Mouse (Mus musculus) liver, embryonic 11.5 days (tissue): ENCODE results near the gene U90926. TPM values are rescaled to one million over a fixed set of nuclear protein-coding genes. Genes with fewer than 3 reads are reported as not detected.

ENCODE experiments used
- ATAC-seq: fragments of 200-750 bp; cut with Nextera tagmentation; replicated peaks from 2 replicates; pipeline ENCODE4 v1.8.0; 2017; ENCODE audit warnings: moderate number of reproducible peaks, mild to moderate bottlenecking, moderate TSS enrichment, moderate library complexity; ENCODE audit not compliant: low FRiP score
- DNase-seq: peaks from one replicate; pipeline ENCODE4 v3.0.0-alpha.2; 2017; ENCODE audit warnings: low spot score
- H3K27ac ChIP-seq: fragments of 300-500 bp; sonication (generic); 2 replicates; pipeline ENCODE4 v1.5.1; 2014; ENCODE audit warnings: mild to moderate bottlenecking, low read depth, low read length, control low read depth
- H3K27me3 ChIP-seq: fragments of 300-500 bp; sonication (generic); replicated peaks from 2 replicates; pipeline ENCODE4 v1.6.1; 2014; ENCODE audit warnings: low read length, mixed read lengths; ENCODE audit not compliant: control insufficient read depth, insufficient read depth
- H3K36me3 ChIP-seq: fragments of 300-500 bp; sonication (generic); 2 replicates; pipeline ENCODE4 v1.6.1; 2014; ENCODE audit warnings: mild to moderate bottlenecking, low read length, moderate library complexity, mixed read lengths; ENCODE audit not compliant: control insufficient read depth, insufficient read depth
- H3K4me1 ChIP-seq: fragments of 300-500 bp; sonication (generic); replicated peaks from 2 replicates; pipeline ENCODE4 v1.6.1; 2014; ENCODE audit warnings: low read length, mixed read lengths; ENCODE audit not compliant: control insufficient read depth, insufficient read depth
- H3K4me2 ChIP-seq: fragments of 300-500 bp; sonication (generic); 2 replicates; pipeline ENCODE4 v1.6.1; 2014; ENCODE audit warnings: mild to moderate bottlenecking, control low read depth, moderate library complexity
- H3K4me3 ChIP-seq: fragments of 300-500 bp; sonication (generic); 2 replicates; pipeline ENCODE4 v1.5.1; 2014; ENCODE audit warnings: low read depth, low read length, control low read depth
- H3K9ac ChIP-seq: fragments of 300-500 bp; sonication (generic); 2 replicates; pipeline ENCODE4 v1.6.1; 2014; ENCODE audit warnings: low read depth, low read length, control low read depth
- H3K9me3 ChIP-seq: fragments of 300-500 bp; sonication (generic); 2 replicates; pipeline ENCODE4 v1.6.1; 2016; ENCODE audit warnings: low read length, inconsistent platforms, mixed read lengths; ENCODE audit not compliant: control insufficient read depth
- WGBS: fragments of 180-500 bp; shearing (Covaris S2); extraction: QIAGEN DNeasy Blood & Tissue Kit; methylation state at CpG from one replicate; pipeline ENCODE4 v1.1.7; 2014; 5-methylcytosine and 5-hydroxymethylcytosine counted together
- polyA plus RNA-seq: library from polyadenylated mRNA; unstranded; fragments of >200 nt; fragmentation: Nextera tagmentation; extraction: Ambion mirVana; gene quantifications from 2 replicates; pipeline ENCODE4 v1.2.1, GENCODE M21; 2014

Gene U90926
- polyA plus RNA-seq, 1 experiment from 2014 or later: not detected

DNA sequence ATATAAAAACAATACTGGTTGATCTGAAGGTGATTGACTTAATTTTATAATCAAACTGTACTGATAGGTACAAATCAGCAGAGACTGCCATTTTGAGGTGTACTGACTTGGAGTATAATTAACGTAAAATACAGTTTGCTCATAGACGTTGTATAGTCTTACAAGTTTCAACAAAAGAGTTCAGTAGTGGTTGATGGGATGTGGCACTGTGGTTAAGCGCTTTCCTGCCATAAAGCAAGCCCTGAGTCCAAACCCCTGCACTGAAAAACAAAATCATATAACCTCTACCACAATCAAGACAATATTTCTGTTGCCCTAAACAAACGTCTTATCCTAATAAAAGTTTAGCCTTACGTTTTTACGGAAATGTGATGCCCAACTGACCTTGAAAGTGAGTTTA is 49.2 kb downstream of the U90926 start:
- H3K27me3 ChIP-seq: no peaks in the 10 kb centered on the region
- H3K27ac ChIP-seq: no peak overlapping the region
- ATAC-seq (no peak), DNase-seq (no peak)
- no peaks in the 10 kb centered on the region for H3K9me3 ChIP-seq
- 88% methylated on average over 6 of the region's 6 CpGs for WGBS
- H3K36me3 ChIP-seq: peaks cover 14% of the 10 kb centered on the region
- no peak overlapping the region for H3K4me2 ChIP-seq
- no peaks in the 10 kb centered on the region for H3K4me1 ChIP-seq
- H3K9ac ChIP-seq: no peak overlapping the region
- H3K4me3 ChIP-seq: no peak overlapping the region

Other genes starting within 250 kb of the U90926 start
- gene Odaph, start 227.9 kb downstream of the U90926 start, polyA plus RNA-seq: not detected in 2 replicates
- gene Cdkl2, start 171.5 kb downstream of the U90926 start, polyA plus RNA-seq: 0.45 TPM in 2 replicates
- gene G3bp2, start 131.7 kb downstream of the U90926 start, polyA plus RNA-seq: 127 and 143 TPM in 2 replicates
- 24.1 and 26.9 TPM in 2 replicates for gene Uso1, start 77.5 kb downstream of the U90926 start, polyA plus RNA-seq
- 0.22 and 0.36 TPM in 2 replicates for gene Ppef2, start 40.9 kb upstream of the U90926 start, polyA plus RNA-seq
- 4.7 and 6.0 TPM in 2 replicates for gene Naaa, start 62.8 kb upstream of the U90926 start, polyA plus RNA-seq
- 48.7 and 52.9 TPM in 2 replicates for gene Sdad1, start 95.1 kb upstream of the U90926 start, polyA plus RNA-seq
- gene Cxcl9, start 112.7 kb upstream of the U90926 start, polyA plus RNA-seq: not detected in 2 replicates
- gene Art3, start 116.4 kb upstream of the U90926 start, polyA plus RNA-seq: 1.1 and 1.8 TPM in 2 replicates
- 6.0 and 6.5 TPM in 2 replicates for gene Cxcl10, start 133.5 kb upstream of the U90926 start, polyA plus RNA-seq
- gene Nup54, start 219.8 kb upstream of the U90926 start, polyA plus RNA-seq: 72.5 and 82.5 TPM in 2 replicates